Mouse (Mus musculus) granulocyte monocyte progenitor cell, adult 5-6 weeks (primary cell): ENCODE measurements around the gene Rapgef5. TPM values are rescaled to one million over a fixed set of nuclear protein-coding genes. Genes with fewer than 3 reads are reported as not detected.

ENCODE experiments used
- ATAC-seq: replicated peaks from 2 replicates; pipeline ENCODE4 v1.8.0; 2016; ENCODE audit warnings: mild to moderate bottlenecking, moderate TSS enrichment, inconsistent platforms; ENCODE audit not compliant: poor library complexity, severe bottlenecking
- total RNA-seq, 2 experiments: library from RNA; stranded (forward) in 1 of 2; stranded (reverse) in 1 of 2; fragments of 200-712, 200-1000 nt in 1 of 2; fragments of >200 nt in 1 of 2; fragmentation: Nextera tagmentation in 1 of 2; gene quantifications; 2 replicates each; pipeline ENCODE4 v1.2.3; 2014 to 2017

Rapgef5 gene
- total RNA-seq, 2 experiments from 2014 or later, result 4.7 to 7.5 TPM

- no peak for ATAC-seq
These were observed 291.4 kb downstream of the Rapgef5 start for GRCm38 (mm10) chr12:117807637-117808036.

- no peak for ATAC-seq
These were observed 292.4 kb downstream of the Rapgef5 start for GRCm38 (mm10) chr12:117808355-117809326.
